Mouse (Mus musculus) liver, embryonic 14 days (tissue): ENCODE measurements around the gene Rhbdd1. TPM values are rescaled to one million over a fixed set of nuclear protein-coding genes. Genes with fewer than 3 reads are reported as not detected.

ENCODE experiments used
- polyA plus RNA-seq: library from polyadenylated mRNA; depleted of rRNA; stranded (reverse); fragments of >200 nt; gene quantifications from 2 replicates; pipeline ENCODE4 v1.2.3, GENCODE M21; 2012; rRNA removed

The Rhbdd1 gene
- 6.3 and 6.4 TPM in 2 replicates for polyA plus RNA-seq

GRCm38 (mm10) chr1:82316111-82316745, at the start of gene Rhbdd1:
TSS of gene Rhbdd1 (plus strand) at chr1:82316452.

DNA sequence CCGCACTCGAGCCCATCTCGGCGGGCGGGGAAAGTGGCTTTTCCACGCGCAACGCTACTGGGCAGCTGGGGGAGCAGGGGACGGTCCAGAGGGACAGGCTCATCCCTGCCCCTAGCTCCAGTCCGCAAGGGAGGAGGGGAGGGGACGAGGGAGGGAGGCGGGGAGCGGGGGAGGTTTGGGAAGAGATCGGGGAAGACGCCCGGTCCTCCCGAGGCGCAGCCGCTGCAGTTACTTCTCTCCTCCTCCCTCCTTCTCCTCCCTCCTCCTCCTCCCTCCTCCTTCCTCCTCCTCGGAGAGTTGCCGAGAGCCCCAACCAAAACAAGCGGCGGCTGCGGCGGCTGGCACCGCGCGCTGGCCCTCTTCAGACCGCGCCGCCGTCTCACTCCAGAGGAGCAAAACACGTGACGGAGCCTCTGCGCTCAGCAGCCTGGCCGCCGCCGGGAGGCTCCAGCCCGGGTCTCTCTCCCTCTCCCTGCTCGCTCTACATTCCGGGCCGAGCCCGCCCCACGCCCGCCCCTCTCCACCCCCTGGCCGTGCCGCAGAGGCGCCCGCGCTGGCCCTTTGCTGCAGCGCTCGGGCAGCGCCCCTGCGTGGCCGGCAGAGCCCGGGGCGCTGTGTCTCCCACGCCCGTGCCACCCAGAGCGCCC, 25.0 kb upstream of the Rhbdd1 start, which contains the start of gene Irs1:
Irs1 (minus strand) TSS at position 266 of the 647 bp plus-strand sequence.

Other genes with a start within 250 kb of the Rhbdd1 start
- gene Gm9747, start 83.3 kb upstream of the Rhbdd1 start, polyA plus RNA-seq, result 0.05 TPM in 1 of 2 replicates, not detected in the other
- gene Irs1, start 25.0 kb upstream of the Rhbdd1 start, polyA plus RNA-seq, result 1.0 and 1.2 TPM in 2 replicates